Mouse (Mus musculus) layer of hippocampus, adult 11-12 months (tissue): Measurements from ENCODE around the gene Tmem40.

Source experiments
- DNase-seq: peaks from one replicate; pipeline ENCODE4 v3.0.0; 2022; ENCODE audit warnings: low spot score

The Tmem40 gene

DNA sequence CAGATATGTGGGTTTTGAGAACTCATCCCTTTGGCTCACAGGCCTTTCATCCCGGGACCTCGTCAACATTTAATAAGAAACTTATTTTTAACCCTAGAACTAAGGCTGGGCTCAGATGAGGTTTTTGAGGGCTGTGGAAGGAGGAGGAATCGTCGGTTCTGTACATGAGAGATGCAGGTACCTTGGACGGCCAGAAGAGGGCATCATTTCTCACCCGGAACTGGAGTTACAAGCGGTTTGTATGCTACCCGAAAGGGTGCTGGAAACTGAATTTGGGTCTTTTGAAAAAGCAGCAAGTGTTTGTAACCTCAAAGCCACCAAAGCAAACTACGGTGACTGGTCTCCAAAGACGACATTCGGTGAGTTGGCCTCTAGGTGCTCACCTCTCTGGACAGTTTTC is 60.9 kb downstream of the Tmem40 start:
- DNase-seq: no peak

DNA sequence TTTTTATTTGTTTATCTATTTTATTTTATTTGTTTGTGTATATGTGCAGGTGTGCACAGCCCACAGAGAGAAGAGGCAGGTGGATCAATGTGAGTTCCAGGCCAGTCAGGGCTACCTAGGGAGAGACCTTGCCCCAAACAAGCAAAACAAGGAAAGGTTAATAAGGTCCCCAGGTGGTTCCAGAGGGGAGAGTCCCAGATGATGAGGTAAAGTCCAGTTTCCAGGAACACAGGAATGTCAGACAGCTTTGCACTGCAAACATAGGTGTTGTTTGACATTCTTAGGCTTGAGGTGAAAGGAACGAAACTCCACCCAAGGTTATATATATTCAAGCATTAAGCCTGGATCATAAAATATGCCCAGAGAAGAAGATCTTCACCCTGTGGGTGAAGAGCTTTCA is 61.4 kb downstream of the Tmem40 start:
- no peak for DNase-seq

DNA sequence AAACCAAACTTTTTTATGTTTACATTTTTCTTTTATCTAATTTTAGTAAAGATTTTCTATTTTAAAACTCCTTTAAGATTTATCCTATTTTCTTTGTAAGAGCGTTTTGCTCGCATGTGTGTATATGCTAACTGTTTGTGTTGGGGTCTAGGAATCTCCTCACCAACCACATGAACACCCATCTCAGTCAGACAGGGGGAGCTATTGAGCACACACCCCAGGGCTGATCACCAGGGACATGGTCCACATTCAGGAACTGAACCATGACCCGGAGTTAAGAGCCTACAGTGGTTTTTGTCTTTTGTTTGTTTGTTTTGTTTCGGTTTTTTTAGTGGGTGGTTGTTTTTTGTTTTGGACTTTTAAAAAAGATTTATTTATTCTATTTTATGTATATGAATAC is 63.5 kb downstream of the Tmem40 start:
- DNase-seq: no peak

DNA sequence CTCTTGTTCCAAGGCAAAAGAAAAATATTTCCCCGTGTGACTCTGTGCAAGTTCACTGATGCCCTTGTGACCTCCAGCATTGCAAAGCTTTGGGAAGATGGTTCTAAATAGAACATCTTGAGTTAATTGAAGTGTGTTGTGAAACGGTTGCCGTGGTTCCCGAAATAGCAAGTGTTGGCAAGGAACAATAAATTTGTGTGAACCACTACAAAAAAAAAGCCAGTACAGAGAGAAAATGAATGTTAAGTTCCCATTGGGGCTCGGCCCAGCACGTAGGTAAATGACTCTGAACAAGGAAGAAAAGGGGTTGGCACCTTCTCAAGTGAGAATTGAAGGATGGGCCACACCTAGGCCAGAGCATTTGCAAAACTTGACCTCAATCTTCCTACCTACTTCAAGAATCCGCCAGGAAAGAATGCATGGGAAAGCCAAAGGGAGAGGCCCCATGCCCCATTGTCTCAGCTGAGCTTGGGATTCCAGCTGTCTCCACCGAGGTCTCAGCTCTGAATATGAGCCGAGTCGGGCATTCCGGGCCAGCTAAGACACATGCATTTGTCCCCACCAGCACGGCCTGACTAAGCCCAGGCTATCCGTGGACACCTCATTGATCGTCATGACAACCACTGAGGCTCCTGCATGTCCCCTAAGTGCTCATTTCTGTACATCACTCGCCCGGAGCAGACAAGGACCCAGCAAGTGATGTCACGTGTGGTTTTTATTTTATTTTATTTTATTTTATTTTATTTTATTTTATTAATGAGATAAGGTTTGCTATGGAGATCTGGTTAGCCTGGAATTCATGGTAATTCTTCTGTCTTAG is 64.3 kb downstream of the Tmem40 start:
- peak; percentile 13 for DNase-seq

DNA sequence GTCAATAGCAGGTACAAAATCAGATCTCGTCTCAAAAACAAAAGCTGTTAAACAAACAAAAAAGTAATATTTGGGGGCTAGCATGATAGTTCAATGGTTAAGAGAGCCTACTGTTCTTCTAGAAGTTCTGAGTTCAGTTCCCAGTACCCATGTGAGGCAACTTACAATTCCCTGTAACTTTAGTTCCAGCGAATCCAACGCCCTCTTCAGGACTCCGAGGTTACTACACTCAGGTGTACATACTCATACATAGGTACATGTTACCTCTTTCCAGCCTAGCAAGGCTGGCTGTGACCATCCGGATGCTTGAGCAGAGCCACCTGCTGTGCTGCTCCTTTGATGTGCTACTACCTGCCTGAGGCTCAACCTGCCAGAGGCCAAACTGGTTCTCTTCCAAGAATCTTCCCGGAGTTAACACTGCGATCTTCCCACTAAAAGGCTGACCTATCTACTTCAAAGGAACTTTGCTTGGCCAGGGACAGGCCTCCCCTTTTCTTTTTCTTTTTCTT is 65.4 kb downstream of the Tmem40 start:
- no peak for DNase-seq

DNA sequence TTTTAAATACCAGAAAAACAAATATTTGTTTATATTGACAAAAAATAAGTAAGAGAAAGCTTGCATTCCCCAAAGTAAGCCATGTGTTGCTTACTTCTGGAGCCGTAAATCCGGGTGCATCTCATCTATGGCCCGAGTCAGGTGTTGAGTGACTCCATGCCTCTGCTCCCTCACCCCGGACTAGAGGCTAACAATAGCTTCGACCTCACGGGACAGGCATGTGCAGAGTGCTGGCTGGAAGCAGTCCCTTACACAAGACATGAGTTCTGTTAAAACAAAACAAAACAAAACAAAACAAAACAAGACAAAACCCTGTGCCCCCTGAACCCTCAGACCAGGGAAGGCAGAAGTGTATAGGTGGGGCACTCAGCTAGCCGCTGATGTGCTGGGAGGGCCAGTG is 67.1 kb downstream of the Tmem40 start:
- no peak for DNase-seq

DNA sequence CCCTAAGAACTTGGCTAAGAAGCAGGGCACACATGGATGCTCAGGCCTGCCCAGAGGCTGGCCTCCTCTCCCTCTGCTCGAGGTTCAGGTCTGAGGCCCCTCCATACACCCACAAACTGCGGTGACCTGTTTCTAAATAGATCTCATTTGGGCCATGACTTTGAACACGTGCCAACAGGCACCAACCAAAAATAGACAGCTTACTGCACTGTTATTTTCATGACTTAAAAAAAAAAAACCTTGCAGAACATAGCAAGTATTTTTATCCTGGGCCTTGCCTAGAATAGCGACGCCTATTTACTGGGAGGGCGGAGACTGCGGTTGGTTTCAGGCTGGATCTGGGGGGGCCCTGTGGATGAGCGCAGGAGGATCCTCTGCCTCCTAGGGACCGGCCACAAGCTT is 67.8 kb downstream of the Tmem40 start:
- peak; percentile 33 for DNase-seq

DNA sequence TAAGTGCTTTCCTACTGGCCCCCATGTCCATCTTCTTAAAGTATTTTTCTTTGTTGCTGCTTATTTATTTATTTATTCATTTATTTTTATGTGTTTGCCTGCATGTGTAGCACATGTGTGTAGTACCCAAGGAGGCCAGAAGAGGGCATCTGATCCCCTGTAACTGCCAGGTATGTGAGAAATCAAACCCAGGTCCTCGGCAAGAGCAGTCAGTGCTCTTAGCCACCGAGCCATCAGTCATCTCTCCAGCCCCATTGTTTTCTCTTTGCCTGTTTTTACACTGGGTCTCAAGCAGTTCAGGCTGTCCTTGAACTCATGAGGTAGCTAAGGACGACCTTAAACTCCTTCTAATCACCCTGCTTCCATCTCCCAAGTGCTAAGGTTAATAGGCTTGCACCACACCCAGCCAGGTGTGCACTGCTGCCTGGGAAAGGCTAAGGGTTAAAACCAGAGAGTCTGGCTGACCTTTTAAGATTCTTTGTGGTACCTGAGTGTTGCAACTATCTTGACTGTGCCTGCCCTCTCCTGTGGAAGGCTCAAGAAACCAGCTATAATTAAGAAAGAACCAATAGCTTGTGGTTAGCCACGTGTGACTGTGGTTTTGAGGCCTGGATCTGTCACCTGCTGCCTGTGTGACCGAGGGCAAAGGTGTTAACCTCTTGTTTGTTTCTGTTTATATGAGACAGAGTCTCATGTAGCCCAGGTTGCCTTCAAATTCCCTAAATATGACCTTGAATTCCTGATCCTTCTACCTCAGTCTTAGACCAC is 69.1 kb downstream of the Tmem40 start:
- no peak for DNase-seq

DNA sequence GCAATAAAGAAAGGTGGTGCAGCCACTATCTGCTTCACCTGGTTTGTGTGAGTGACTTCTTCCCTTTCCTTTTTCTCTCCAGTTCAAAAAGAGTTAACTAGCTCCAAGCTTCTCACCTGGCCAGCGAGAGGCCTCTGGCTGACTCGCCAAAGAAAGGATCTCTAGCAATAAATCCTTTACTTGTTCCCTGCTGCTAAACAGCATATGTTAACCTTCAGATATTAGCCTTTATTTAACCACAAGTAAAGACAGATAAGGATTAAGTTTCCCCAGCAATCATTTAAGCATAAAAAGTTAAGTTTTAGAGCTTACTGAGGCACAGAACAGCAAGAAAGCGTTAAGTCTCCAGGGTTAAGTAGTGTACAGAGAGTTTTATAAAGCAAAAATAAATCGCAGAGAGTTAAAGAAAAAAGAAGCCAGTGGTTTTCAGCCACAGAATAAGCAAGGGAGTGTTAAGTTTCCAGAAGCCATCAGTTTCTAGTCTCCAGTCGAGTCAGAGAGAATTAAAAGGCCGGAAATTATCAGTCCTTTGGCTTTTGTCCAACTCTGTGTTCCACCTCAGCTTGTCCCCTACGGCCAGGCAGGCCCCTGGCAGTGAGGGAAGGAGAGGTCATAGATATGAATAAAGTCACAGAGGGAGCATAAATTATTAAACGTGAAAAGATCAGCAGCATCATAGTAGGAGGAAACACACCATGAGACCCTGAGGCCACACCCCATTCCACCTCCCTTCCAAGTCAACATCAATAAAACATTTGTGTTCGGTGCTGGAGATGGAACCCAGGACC is 69.9 kb downstream of the Tmem40 start:
- DNase-seq: no peak

DNA sequence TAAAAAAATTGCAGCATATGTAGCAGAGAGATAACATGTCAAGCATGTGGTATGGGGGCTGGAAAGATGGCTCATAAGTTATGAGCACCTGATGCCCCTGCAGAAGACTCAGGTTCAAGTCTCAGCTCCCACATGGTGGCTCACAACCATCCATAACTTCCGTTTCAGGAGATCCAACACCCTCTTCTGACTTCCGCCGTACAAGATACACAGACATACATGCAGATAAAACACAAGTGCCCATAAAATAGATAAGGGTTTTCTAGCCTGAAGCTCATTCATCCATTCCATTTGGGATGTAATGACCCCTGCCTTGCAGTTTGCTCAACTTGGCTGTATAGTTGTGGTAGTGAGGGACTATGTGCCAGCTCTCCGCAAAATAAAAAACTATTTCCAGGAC is 72.1 kb downstream of the Tmem40 start:
- DNase-seq: no peak

DNA sequence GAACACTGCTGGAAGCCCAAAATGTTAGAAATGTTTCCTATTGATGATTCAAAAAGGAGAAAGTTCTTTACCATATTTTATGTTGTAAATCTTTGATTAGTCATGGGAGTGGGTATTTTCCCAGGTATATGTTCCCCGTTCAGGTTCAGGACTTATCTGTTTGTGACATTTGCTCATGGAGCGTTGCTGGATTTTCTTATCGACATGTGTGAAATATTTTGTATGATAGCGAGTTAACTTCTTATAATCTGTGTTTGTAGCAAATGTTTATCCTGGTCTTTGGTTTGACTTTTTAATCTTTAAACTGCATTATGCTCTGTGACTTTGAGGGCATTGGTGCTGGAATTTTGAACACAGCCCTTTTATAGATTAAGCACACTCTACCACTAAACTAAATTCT is 73.6 kb downstream of the Tmem40 start:
- no peak for DNase-seq

DNA sequence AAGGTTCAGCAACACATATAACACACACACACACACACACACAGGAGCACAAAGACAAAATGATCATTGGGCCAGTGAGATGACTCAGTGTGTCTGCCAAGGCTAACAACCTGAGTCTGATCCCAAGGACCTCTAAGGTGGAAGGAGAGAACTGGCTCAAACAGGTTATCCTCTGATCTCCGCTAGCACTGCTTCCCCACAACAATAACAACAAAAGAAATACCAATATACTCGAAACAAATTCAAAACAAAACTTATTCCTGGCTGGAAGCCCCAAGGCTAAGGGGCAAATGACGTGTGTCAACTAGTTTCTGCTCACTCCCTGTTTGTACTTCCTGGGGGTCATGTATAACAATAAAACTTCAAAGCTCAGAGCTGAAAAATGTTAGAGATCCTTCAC is 74.5 kb downstream of the Tmem40 start:
- no peak for DNase-seq

DNA sequence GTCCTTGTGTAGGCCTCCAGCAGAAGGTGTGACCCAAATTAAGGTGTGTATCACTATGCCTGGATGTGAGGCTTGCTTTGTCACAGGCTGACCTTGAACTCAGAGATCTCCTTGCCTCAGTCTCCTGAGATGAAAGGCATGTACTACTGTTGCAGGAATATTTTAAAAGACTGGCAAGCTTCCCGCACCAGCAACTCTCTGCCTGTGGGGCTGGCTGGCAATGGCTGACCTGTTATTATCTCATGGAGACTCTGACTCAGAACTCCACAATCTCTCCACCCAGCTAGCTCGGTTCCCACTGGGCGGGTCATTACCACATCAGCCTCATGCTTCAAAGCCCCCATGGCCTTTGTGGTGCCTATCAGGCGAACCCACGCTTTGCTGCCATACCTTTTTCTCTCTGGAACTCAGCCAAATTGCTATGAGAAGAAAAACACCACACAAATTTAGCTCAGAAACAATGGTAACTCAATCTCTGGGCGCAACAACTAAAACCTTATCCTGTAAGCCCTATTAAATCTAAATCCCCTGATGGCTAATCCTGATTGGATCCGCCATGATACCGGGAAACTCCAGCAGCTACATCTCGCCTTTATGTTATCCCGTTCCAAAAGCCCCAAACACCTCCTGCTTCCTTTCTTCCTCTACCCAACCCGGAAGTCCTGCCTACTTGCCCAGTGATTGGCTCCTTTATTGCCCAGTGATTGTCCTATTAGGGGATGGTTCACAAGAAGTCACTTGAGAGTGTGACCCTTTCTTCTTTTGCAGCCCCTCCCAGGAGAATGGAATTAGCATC is 77.2 kb downstream of the Tmem40 start:
- no peak for DNase-seq

DNA sequence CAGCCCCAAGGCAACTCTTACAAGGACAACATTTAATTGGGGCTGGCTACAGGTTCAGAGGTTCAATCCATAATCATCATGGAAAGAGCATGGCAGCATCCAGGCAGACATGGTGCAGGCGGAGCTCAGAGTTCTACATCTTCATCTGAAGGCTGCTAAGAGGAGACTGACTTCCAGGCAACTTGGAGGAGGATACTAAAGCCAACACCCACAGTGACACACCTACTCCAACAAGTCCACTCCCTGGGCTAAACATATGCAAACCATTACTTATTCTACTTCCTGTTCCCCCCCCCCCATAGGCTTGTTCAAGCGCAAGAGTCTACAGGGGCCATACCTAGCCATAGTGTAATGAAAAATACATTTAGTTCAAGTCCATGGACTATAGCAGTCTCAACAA is 77.9 kb downstream of the Tmem40 start:
- no peak for DNase-seq

DNA sequence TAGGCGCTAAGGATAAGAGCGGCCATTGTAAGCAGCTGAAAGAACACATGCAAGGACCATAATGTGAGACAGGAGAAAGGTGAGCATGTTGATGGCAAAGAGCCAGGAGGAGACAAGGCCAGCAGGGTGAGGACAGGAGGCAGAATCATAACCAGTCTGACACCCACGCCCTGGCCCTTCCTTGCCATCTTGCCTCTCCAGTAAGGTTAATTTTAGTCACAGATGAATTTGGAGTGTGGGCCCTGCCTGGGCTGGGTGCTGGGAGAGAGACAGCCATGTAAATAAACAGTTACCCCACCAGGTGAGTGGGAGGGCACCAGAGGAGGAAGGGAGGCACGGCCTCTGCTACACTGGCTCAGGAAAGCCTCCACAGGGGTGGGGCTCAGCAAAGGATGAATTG is 81.1 kb downstream of the Tmem40 start:
- no peak for DNase-seq
